Mouse (Mus musculus) embryonic facial prominence, embryonic 14.5 days (tissue): ENCODE results near the gene Gmcl1. TPM values are rescaled to one million over a fixed set of nuclear protein-coding genes. Genes with fewer than 3 reads are reported as not detected.

Experiments used
- ATAC-seq: fragments of 200-750 bp; cut with Nextera tagmentation; 2 replicates; pipeline ENCODE4 v1.8.0; 2017; ENCODE audit warnings: low read depth, moderate number of reproducible peaks, moderate TSS enrichment
- DNase-seq: peaks from one replicate; pipeline ENCODE4 v3.0.0-alpha.2; 2015; ENCODE audit warnings: low spot score
- H3K27ac ChIP-seq: fragments of 300-500 bp; sonication (generic); replicated peaks from 2 replicates; pipeline ENCODE4 v1.5.1; 2014; ENCODE audit warnings: low read depth, mild to moderate bottlenecking, low read length, moderate library complexity
- H3K27me3 ChIP-seq: fragments of 300-500 bp; sonication (generic); replicated peaks from 2 replicates; pipeline ENCODE4 v1.6.1; 2014; ENCODE audit warnings: low read length; ENCODE audit not compliant: control insufficient read depth, insufficient read depth
- H3K36me3 ChIP-seq: fragments of 300-500 bp; sonication (generic); 2 replicates; pipeline ENCODE4 v1.6.1; 2014; ENCODE audit warnings: low read length, mixed read lengths; ENCODE audit not compliant: control insufficient read depth, insufficient read depth
- H3K4me1 ChIP-seq: fragments of 300-500 bp; sonication (generic); 2 replicates; pipeline ENCODE4 v1.6.1; 2014; ENCODE audit warnings: antibody characterized with exemption, low read length; ENCODE audit not compliant: control insufficient read depth, insufficient read depth
- H3K4me2 ChIP-seq: fragments of 300-500 bp; sonication (generic); 2 replicates; pipeline ENCODE4 v1.6.1; 2014; ENCODE audit warnings: low read depth, mild to moderate bottlenecking, low read length, moderate library complexity, mixed read lengths
- H3K4me3 ChIP-seq: fragments of 300-500 bp; sonication (generic); 2 replicates; pipeline ENCODE4 v1.5.1; 2014; ENCODE audit warnings: low read depth, mild to moderate bottlenecking, low read length
- H3K9ac ChIP-seq: fragments of 300-500 bp; sonication (generic); 2 replicates; pipeline ENCODE4 v1.6.1; 2014; ENCODE audit warnings: low read depth, mild to moderate bottlenecking, low read length, moderate library complexity, mixed read lengths
- H3K9me3 ChIP-seq: fragments of 300-500 bp; sonication (generic); 2 replicates; pipeline ENCODE4 v1.6.1; 2016; ENCODE audit warnings: low read length; ENCODE audit not compliant: control insufficient read depth
- WGBS: fragments of 180-500 bp; shearing (Covaris S2); extraction: QIAGEN DNeasy Blood & Tissue Kit; methylation state at CpG from one replicate; pipeline ENCODE4 v1.1.7; 2014; 5-methylcytosine and 5-hydroxymethylcytosine counted together
- polyA plus RNA-seq: library from polyadenylated mRNA; unstranded; fragments of >200 nt; fragmentation: Nextera tagmentation; extraction: Ambion mirVana; gene quantifications from 2 replicates; pipeline ENCODE4 v1.2.1, GENCODE M21; 2014

Gene Gmcl1
- polyA plus RNA-seq, 1 experiment from 2014 or later, result 31.7 TPM

- H3K4me2 ChIP-seq, result peak within 1 kb of the TSS; percentile 72
- H3K27me3 ChIP-seq, result no peaks in the 10 kb centered on the region
- 2% methylated on average over 33 of the region's 36 CpGs for WGBS
- H3K4me1 ChIP-seq, result peaks cover 6% of the 10 kb centered on the region; the same call in 1 of the 2 replicates
- peak within 1 kb of the TSS; percentile 88 for H3K9ac ChIP-seq
- H3K9me3 ChIP-seq, result no peaks in the 10 kb centered on the region
- ATAC-seq, result peak; percentile 93
- H3K4me3 ChIP-seq, result peak within 1 kb of the TSS; percentile 72
- peak; percentile 93 for DNase-seq
- peak within 1 kb of the TSS; percentile 73 for H3K27ac ChIP-seq
- peaks cover 37% of the 10 kb centered on the region for H3K36me3 ChIP-seq
Observed at GRCm38 (mm10) chr6:86683872-86684654, 49.1 kb downstream of the Gmcl1 start, which contains the start of gene Snrnp27. Gene Snrnp27 (minus strand): TSS chr6:86684522.

DNA sequence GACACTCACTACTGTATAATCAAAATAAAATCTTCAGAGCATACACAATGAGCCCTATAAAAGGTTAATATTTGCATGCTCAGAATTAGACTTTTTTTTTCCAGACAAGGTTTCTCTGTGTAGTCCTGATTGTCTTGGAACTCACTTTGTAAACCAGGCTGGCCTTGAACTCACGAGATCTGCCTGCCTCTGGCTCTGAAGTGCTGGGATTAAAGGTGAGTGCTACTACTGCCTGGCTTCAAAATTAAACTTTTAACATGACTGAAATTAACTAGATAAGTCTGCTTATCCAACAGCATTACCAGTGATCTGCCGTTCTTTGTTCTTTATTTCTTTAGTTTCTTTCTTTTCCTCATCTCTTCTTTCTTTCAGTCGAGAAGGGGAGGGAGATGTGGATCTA is 51.9 kb downstream of the Gmcl1 start:
- Histone ChIP-seq H3K36me3 (peaks cover 64% of the 10 kb centered on the region), H3K27me3 (no peaks in the 10 kb centered on the region), H3K9ac (no peak overlapping the region), H3K4me2 (no peak overlapping the region), H3K9me3 (no peaks in the 10 kb centered on the region), H3K27ac (no peak overlapping the region), H3K4me3 (no peak overlapping the region), H3K4me1 (peaks cover 6% of the 10 kb centered on the region; the same call in 1 of the 2 replicates)
- ATAC-seq, result no peak
- no peak for DNase-seq
- WGBS, result 88% methylated on average over 3 of the region's 3 CpGs

- DNase-seq (no peak), ATAC-seq (no peak)
- Histone ChIP-seq H3K4me3 (no peak overlapping the region), H3K9me3 (no peaks in the 10 kb centered on the region), H3K4me1 (peaks cover 2% of the 10 kb centered on the region; the same call in 1 of the 2 replicates), H3K27ac (no peak overlapping the region), H3K9ac (no peak overlapping the region), H3K36me3 (peaks cover 93% of the 10 kb centered on the region), H3K4me2 (no peak overlapping the region), H3K27me3 (no peaks in the 10 kb centered on the region)
- WGBS, result 90% methylated on average over 6 of the region's 6 CpGs
Observed at GRCm38 (mm10) chr6:86678341-86678740, 54.8 kb downstream of the Gmcl1 start.

DNA sequence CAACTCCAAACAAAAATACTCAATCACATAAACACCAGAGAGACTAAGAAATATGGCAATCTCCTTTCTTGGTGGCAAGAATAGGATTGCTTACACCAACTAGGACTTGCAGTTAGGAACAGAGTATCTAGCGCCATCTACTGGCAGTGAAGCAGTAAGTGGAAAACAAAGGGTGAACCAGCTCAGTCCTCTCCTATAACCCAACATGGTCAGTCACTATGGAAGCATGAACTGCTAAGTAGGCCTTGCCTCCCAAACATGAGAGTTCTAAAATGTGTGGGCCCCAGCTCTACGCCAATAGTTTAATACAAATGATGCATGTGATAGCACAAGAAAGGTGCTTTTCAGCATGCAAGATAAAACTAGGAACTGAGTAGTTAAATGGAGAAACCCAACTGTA is 62.3 kb downstream of the Gmcl1 start:
- Histone ChIP-seq H3K27me3 (no peaks in the 10 kb centered on the region), H3K4me3 (no peak overlapping the region), H3K27ac (0 out of 2 replicates have a peak overlapping the region, but pooled peaks have one; percentile 18), H3K9ac (no peak overlapping the region), H3K9me3 (no peaks in the 10 kb centered on the region), H3K4me2 (no peak overlapping the region), H3K4me1 (peaks cover 12% of the 10 kb centered on the region; the same call in 1 of the 2 replicates), H3K36me3 (peaks cover 50% of the 10 kb centered on the region)
- ATAC-seq (no peak), DNase-seq (peak; percentile 92)
- 11% methylated on average over 2 of the region's 2 CpGs for WGBS

DNA sequence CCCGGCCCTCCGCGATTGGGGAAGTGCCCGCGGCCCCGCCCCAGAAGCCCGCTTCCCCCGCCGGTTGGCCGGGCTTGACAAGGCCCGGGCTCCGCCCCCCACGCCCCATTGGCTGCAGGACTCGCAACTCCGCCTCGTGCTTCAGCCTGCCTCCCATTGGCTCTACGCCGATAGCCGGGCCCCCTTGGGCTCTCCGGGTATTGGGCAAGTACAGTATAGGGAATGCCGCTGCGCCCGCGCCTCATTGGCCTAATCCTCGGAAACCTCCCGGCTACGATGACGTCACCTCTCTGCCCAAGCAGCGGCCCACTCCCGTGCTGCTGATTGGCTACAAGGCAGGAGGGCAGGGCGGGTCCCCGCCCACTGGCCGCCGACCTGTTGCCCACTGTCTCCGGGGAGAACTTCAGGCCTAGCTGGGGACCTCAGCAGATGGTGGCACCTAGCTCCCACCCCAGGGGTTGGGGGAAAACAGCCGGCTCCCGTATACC is 63.9 kb downstream of the Gmcl1 start:
- H3K4me2 ChIP-seq, result peak overlapping the region; percentile 95
- ATAC-seq (peak; percentile 100), DNase-seq (peak; percentile 100)
- under 1% methylated on average over 16 of the region's 37 CpGs for WGBS
- H3K9ac ChIP-seq, result peak overlapping the region; percentile 88
- H3K4me3 ChIP-seq, result peak overlapping the region; percentile 98
- peak overlapping the region; percentile 35; the same call in 1 of the 2 replicates for H3K27ac ChIP-seq
- H3K27me3 ChIP-seq, result no peaks in the 10 kb centered on the region
- H3K9me3 ChIP-seq, result no peaks in the 10 kb centered on the region
- peaks cover 37% of the 10 kb centered on the region for H3K36me3 ChIP-seq
- H3K4me1 ChIP-seq, result peaks cover 12% of the 10 kb centered on the region; the same call in 1 of the 2 replicates

- no peak for DNase-seq
- 1% methylated on average over 17 of the region's 76 CpGs for WGBS
- Histone ChIP-seq H3K9ac (peak within 1 kb of the TSS; percentile 88), H3K4me2 (peak within 1 kb of the TSS; percentile 95), H3K36me3 (peaks cover 32% of the 10 kb centered on the region), H3K4me3 (peak within 1 kb of the TSS; percentile 98), H3K27ac (peak within 1 kb of the TSS; percentile 35; the same call in 1 of the 2 replicates), H3K27me3 (no peaks in the 10 kb centered on the region), H3K4me1 (peaks cover 12% of the 10 kb centered on the region; the same call in 1 of the 2 replicates), H3K9me3 (no peaks in the 10 kb centered on the region)
- peak; percentile 1 for ATAC-seq
Observed at GRCm38 (mm10) chr6:86668580-86669239, 64.5 kb downstream of the Gmcl1 start, which contains the start of gene Mxd1. Gene Mxd1 (minus strand): TSS chr6:86669161.

- Histone ChIP-seq H3K27me3 (no peaks in the 10 kb centered on the region), H3K27ac (no peak overlapping the region), H3K9me3 (no peaks in the 10 kb centered on the region), H3K36me3 (peaks cover 30% of the 10 kb centered on the region), H3K4me1 (peaks cover 12% of the 10 kb centered on the region; the same call in 1 of the 2 replicates), H3K4me3 (no peak overlapping the region), H3K9ac (no peak overlapping the region), H3K4me2 (peak overlapping the region; percentile 95)
- DNase-seq (no peak), ATAC-seq (no peak)
- 89% methylated on average over 10 of the region's 10 CpGs for whole genome bisulfite sequencing
Observed at GRCm38 (mm10) chr6:86667061-86667460, 66.1 kb downstream of the Gmcl1 start.

DNA sequence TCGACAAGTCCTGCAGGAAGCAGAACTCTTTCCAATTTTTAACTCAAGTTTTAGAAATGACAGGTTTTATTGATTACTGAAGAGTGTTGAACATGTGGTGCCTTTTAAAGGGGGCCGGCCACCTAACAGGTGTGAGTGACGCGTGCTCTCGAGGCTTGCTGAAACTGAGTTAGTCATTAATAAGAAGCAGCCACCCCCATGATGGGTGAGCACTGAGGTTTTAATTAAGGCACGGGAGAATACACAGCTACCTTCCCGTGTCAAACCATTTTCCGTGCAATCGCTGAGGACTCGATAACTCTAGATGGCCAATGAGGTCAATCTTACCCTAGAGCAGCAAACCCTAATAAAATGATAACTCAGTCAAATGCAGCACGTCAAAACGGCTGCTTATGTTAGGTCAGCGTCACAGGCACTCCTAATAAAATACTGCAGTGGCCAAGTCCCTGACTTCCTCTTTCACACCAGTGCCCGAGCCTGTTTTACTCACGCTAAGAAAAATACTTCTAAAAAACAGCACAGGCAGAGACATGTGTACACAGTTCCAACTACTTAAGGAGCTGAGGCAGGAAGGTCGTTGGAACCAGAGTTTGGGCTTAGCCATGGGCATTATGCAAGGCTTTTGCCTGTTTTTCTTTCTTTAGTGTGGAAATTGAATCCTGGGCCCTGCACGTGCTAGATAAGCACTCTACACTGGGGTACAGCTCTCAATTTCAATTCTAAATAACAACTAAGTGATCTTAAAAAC is 67.4 kb downstream of the Gmcl1 start:
- H3K9me3 ChIP-seq, result no peaks in the 10 kb centered on the region
- H3K4me1 ChIP-seq, result peaks cover 12% of the 10 kb centered on the region; the same call in 1 of the 2 replicates
- H3K27me3 ChIP-seq, result no peaks in the 10 kb centered on the region
- H3K4me2 ChIP-seq, result no peak overlapping the region
- no peak overlapping the region for H3K27ac ChIP-seq
- H3K36me3 ChIP-seq, result peaks cover 34% of the 10 kb centered on the region
- WGBS, result 76% methylated on average over 17 of the region's 17 CpGs
- DNase-seq, result no peak
- H3K9ac ChIP-seq, result no peak overlapping the region
- no peak overlapping the region for H3K4me3 ChIP-seq
- no peak for ATAC-seq
